16 mouse cellular contexts compared by ENCODE assay signal in genomic region chr7:102313535-102313863, GRCm38 (mm10).
"Had no signal": no experiment of that assay in that cellular context is flagged by ENCODE, and none has a peak within 500 bp of the region (broad histone marks: within the 10 kb centered on the region; RNA-seq: fewer than 3 reads in every experiment).

No protein-coding gene starts in this region.

- H3K4me1 ChIP-seq: kidney, embryonic 15.5 days; midbrain, embryonic 13.5 days; neural tube, embryonic 13.5 days had no signal

- H3K4me2 ChIP-seq: kidney, embryonic 15.5 days; limb, embryonic 13.5 days; liver, embryonic 15.5 days; midbrain, embryonic 13.5 days; neural tube, embryonic 13.5 days had no signal

- H3K9ac ChIP-seq: kidney, embryonic 15.5 days; limb, embryonic 13.5 days; liver, embryonic 15.5 days; midbrain, embryonic 13.5 days; neural tube, embryonic 13.5 days had no signal

- H3K27ac ChIP-seq: kidney, embryonic 15.5 days; limb, embryonic 10.5 days; limb, embryonic 13.5 days; liver, embryonic 15.5 days; midbrain, embryonic 10.5 days; midbrain, embryonic 13.5 days; neural tube, embryonic 13.5 days had no signal

- H3K36me3 ChIP-seq: kidney, embryonic 15.5 days; limb, embryonic 10.5 days; limb, embryonic 13.5 days; liver, embryonic 15.5 days; midbrain, embryonic 10.5 days; midbrain, embryonic 13.5 days; neural tube, embryonic 13.5 days had no signal

- ATAC-seq: midbrain, embryonic 13.5 days had no signal

- H3K27me3 ChIP-seq: kidney, embryonic 15.5 days; limb, embryonic 13.5 days; liver, embryonic 15.5 days; megakaryocyte, embryonic 14.5 days; midbrain, embryonic 13.5 days; neural tube, embryonic 13.5 days had no signal

- H3K4me3 ChIP-seq: kidney, embryonic 15.5 days; limb, embryonic 10.5 days; limb, embryonic 13.5 days; liver, embryonic 15.5 days; megakaryocyte, embryonic 14.5 days; midbrain, embryonic 10.5 days; midbrain, embryonic 13.5 days; myocyte; neural tube, embryonic 13.5 days had no signal

- DNase-seq: kidney, adult 8-10 months; kidney, postnatal 4 days; liver; lung, adult 2 months; lung, postnatal 14 days; thymus, adult 18-20 months; thymus, postnatal 36 days had no signal

- H3K9me3 ChIP-seq: kidney, embryonic 15.5 days; limb, embryonic 10.5 days; limb, embryonic 13.5 days; liver, embryonic 15.5 days; megakaryocyte, embryonic 14.5 days; midbrain, embryonic 10.5 days; midbrain, embryonic 13.5 days; neural tube, embryonic 13.5 days had no signal
